Mouse (Mus musculus): ENCODE data around the gene 1700088E04Rik. TPM values are rescaled to one million over a fixed set of nuclear protein-coding genes. Genes with fewer than 3 reads are reported as not detected.

The 1700088E04Rik gene
- total RNA-seq, 1 experiment = 2.6 TPM

- TF ChIP-seq CHD2 (IDR thresholded peaks at IDR 0.05; ENCODE audit: low read depth, low read length) (no peak), ZNF384 (IDR thresholded peaks at IDR 0.05; ENCODE audit: low read depth, low read length) (no peak), HCFC1 (IDR thresholded peaks at IDR 0.05; ENCODE audit: borderline replicate concordance, insufficient read depth, low read length) (no peak), ZC3H11A (IDR thresholded peaks at IDR 0.05; ENCODE audit: borderline replicate concordance, low read depth, low read length) (no peak), MAFK (IDR thresholded peaks at IDR 0.05; ENCODE audit: insufficient read depth, low read depth, low read length) (no peak)
- Histone ChIP-seq H3K27ac (ENCODE audit: insufficient read depth, low read depth, low read length, poor library complexity, severe bottlenecking) (no peak overlapping the region), H3K9ac (ENCODE audit: insufficient read depth, low read depth, low read length, poor library complexity, severe bottlenecking) (no peak overlapping the region), H3K4me1 (ENCODE audit: control insufficient read depth in 2 of 2, insufficient read depth in 2 of 2, low read length in 2 of 2, poor library complexity in 1 of 2) (peaks cover 4 to 9% of the 10 kb centered on the region in 2 experiments; a peak in 2 of 4 replicates), H3K9me3 (ENCODE audit: control insufficient read depth, insufficient read depth, low read depth, low read length) (no peaks in the 10 kb centered on the region), H3K4me3 (ENCODE audit: insufficient read depth in 1 of 2, low read depth in 1 of 2, low read length in 2 of 2, poor library complexity in 1 of 2, severe bottlenecking in 1 of 2) (peak overlapping the region in 1 of 2 experiments; percentile 90; a peak in 2 of 4 replicates), H3K36me3 (ENCODE audit: control insufficient read depth, insufficient read depth, low read length, poor library complexity, severe bottlenecking) (no peaks in the 10 kb centered on the region; the same call in 1 of the 2 replicates)
- in situ Hi-C loops (cut with MboI; ENCODE audit: low sequenced_read_pairs in 2 of 2, unreplicated experiment in 2 of 2) = no loop called here
- DNase-seq (ENCODE audit: low read depth, low spot score) = no peak
These were observed 33.1 kb downstream of the 1700088E04Rik start for GRCm38 (mm10) chr15:79107966-79108365.

- no peak for TF ChIP-seq ZC3H11A (IDR thresholded peaks at IDR 0.05; ENCODE audit: borderline replicate concordance, low read depth, low read length)
- no peak for TF ChIP-seq ZNF384 (IDR thresholded peaks at IDR 0.05; ENCODE audit: low read depth, low read length)
- TF ChIP-seq CHD2 (IDR thresholded peaks at IDR 0.05; ENCODE audit: low read depth, low read length) = no peak
- TF ChIP-seq MAFK (IDR thresholded peaks at IDR 0.05; ENCODE audit: insufficient read depth, low read depth, low read length) = no peak
- TF ChIP-seq HCFC1 (IDR thresholded peaks at IDR 0.05; ENCODE audit: borderline replicate concordance, insufficient read depth, low read length) = no peak
These were observed 35.2 kb downstream of the 1700088E04Rik start for GRCm38 (mm10) chr15:79105804-79106203.

GRCm38 (mm10) chr15:79103264-79103663, 37.8 kb downstream of the 1700088E04Rik start:
- H3K9ac ChIP-seq (ENCODE audit: insufficient read depth, low read depth, low read length, poor library complexity, severe bottlenecking) = no peak overlapping the region
- no peak for DNase-seq (ENCODE audit: low read depth, low spot score)
- no peaks in the 10 kb centered on the region for H3K36me3 ChIP-seq (ENCODE audit: control insufficient read depth, insufficient read depth, low read length, poor library complexity, severe bottlenecking)
- H3K27ac ChIP-seq (ENCODE audit: insufficient read depth, low read depth, low read length, poor library complexity, severe bottlenecking) = no peak overlapping the region
- in situ Hi-C loops (cut with MboI; ENCODE audit: low sequenced_read_pairs in 2 of 2, unreplicated experiment in 2 of 2) = no loop called here
- no peak for TF ChIP-seq MAFK (IDR thresholded peaks at IDR 0.05; ENCODE audit: insufficient read depth, low read depth, low read length)
- TF ChIP-seq CHD2 (IDR thresholded peaks at IDR 0.05; ENCODE audit: low read depth, low read length) = no peak
- H3K4me1 ChIP-seq (ENCODE audit: control insufficient read depth in 2 of 2, insufficient read depth in 2 of 2, low read length in 2 of 2, poor library complexity in 1 of 2) = peaks cover 2 to 3% of the 10 kb centered on the region in 2 experiments; a peak in 2 of 4 replicates
- no peaks in the 10 kb centered on the region for H3K9me3 ChIP-seq (ENCODE audit: control insufficient read depth, insufficient read depth, low read depth, low read length)
- H3K4me3 ChIP-seq (ENCODE audit: insufficient read depth in 1 of 2, low read depth in 1 of 2, low read length in 2 of 2, poor library complexity in 1 of 2, severe bottlenecking in 1 of 2) = no peak overlapping the region

More at GRCm38 (mm10) chr15:79105804-79106203, 35.2 kb downstream of the 1700088E04Rik start:
- no peak overlapping the region for H3K4me3 ChIP-seq (ENCODE audit: insufficient read depth in 1 of 2, low read depth in 1 of 2, low read length in 2 of 2, poor library complexity in 1 of 2, severe bottlenecking in 1 of 2)
- no peaks in the 10 kb centered on the region for H3K9me3 ChIP-seq (ENCODE audit: control insufficient read depth, insufficient read depth, low read depth, low read length)
- in situ Hi-C loops (cut with MboI; ENCODE audit: low sequenced_read_pairs in 2 of 2, unreplicated experiment in 2 of 2) = no loop called here
- no peaks in the 10 kb centered on the region for H3K36me3 ChIP-seq (ENCODE audit: control insufficient read depth, insufficient read depth, low read length, poor library complexity, severe bottlenecking)
- no peak overlapping the region for H3K9ac ChIP-seq (ENCODE audit: insufficient read depth, low read depth, low read length, poor library complexity, severe bottlenecking)
- no peak for DNase-seq (ENCODE audit: low read depth, low spot score)
- H3K4me1 ChIP-seq (ENCODE audit: control insufficient read depth in 2 of 2, insufficient read depth in 2 of 2, low read length in 2 of 2, poor library complexity in 1 of 2) = peaks cover 4 to 6% of the 10 kb centered on the region in 2 experiments; a peak in 2 of 4 replicates
- no peak overlapping the region for H3K27ac ChIP-seq (ENCODE audit: insufficient read depth, low read depth, low read length, poor library complexity, severe bottlenecking)

- H3K4me1 ChIP-seq (ENCODE audit: control insufficient read depth in 2 of 2, insufficient read depth in 2 of 2, low read length in 2 of 2, poor library complexity in 1 of 2) = peaks cover 0 to 10% of the 10 kb centered on the region in 2 experiments; a peak in 2 of 4 replicates
- H3K4me3 ChIP-seq (ENCODE audit: insufficient read depth in 1 of 2, low read depth in 1 of 2, low read length in 2 of 2, poor library complexity in 1 of 2, severe bottlenecking in 1 of 2) = no peak overlapping the region
- no peaks in the 10 kb centered on the region for H3K9me3 ChIP-seq (ENCODE audit: control insufficient read depth, insufficient read depth, low read depth, low read length)
- H3K9ac ChIP-seq (ENCODE audit: insufficient read depth, low read depth, low read length, poor library complexity, severe bottlenecking) = no peak overlapping the region
- H3K27ac ChIP-seq (ENCODE audit: insufficient read depth, low read depth, low read length, poor library complexity, severe bottlenecking) = no peak overlapping the region
- in situ Hi-C loops (cut with MboI; ENCODE audit: low sequenced_read_pairs in 2 of 2, unreplicated experiment in 2 of 2) = no loop called here
- TF ChIP-seq ZC3H11A (IDR thresholded peaks at IDR 0.05; ENCODE audit: borderline replicate concordance, low read depth, low read length) (no peak), HCFC1 (IDR thresholded peaks at IDR 0.05; ENCODE audit: borderline replicate concordance, insufficient read depth, low read length) (no peak), MAFK (IDR thresholded peaks at IDR 0.05; ENCODE audit: insufficient read depth, low read depth, low read length) (no peak), ZNF384 (IDR thresholded peaks at IDR 0.05; ENCODE audit: low read depth, low read length) (no peak), CHD2 (IDR thresholded peaks at IDR 0.05; ENCODE audit: low read depth, low read length) (no peak)
- no peak for DNase-seq (ENCODE audit: low read depth, low spot score)
- H3K36me3 ChIP-seq (ENCODE audit: control insufficient read depth, insufficient read depth, low read length, poor library complexity, severe bottlenecking) = no peaks in the 10 kb centered on the region
These were observed 39.5 kb downstream of the 1700088E04Rik start for GRCm38 (mm10) chr15:79101531-79101930.

- no peaks in the 10 kb centered on the region for H3K9me3 ChIP-seq (ENCODE audit: control insufficient read depth, insufficient read depth, low read depth, low read length)
- H3K4me1 ChIP-seq (ENCODE audit: control insufficient read depth in 2 of 2, insufficient read depth in 2 of 2, low read length in 2 of 2, poor library complexity in 1 of 2) = peaks cover 0 to 10% of the 10 kb centered on the region in 2 experiments; a peak in 2 of 4 replicates
- no peak for DNase-seq (ENCODE audit: low read depth, low spot score)
- peaks cover 10% of the 10 kb centered on the region for H3K36me3 ChIP-seq (ENCODE audit: control insufficient read depth, insufficient read depth, low read length, poor library complexity, severe bottlenecking)
- TF ChIP-seq CHD2 (IDR thresholded peaks at IDR 0.05; ENCODE audit: low read depth, low read length) (no peak), HCFC1 (IDR thresholded peaks at IDR 0.05; ENCODE audit: borderline replicate concordance, insufficient read depth, low read length) (no peak), ZC3H11A (IDR thresholded peaks at IDR 0.05; ENCODE audit: borderline replicate concordance, low read depth, low read length) (no peak), ZNF384 (IDR thresholded peaks at IDR 0.05; ENCODE audit: low read depth, low read length) (no peak), MAFK (IDR thresholded peaks at IDR 0.05; ENCODE audit: insufficient read depth, low read depth, low read length) (no peak)
- in situ Hi-C loops (cut with MboI; ENCODE audit: low sequenced_read_pairs in 2 of 2, unreplicated experiment in 2 of 2) = no loop called here
- no peak overlapping the region for H3K27ac ChIP-seq (ENCODE audit: insufficient read depth, low read depth, low read length, poor library complexity, severe bottlenecking)
- H3K4me3 ChIP-seq (ENCODE audit: insufficient read depth in 1 of 2, low read depth in 1 of 2, low read length in 2 of 2, poor library complexity in 1 of 2, severe bottlenecking in 1 of 2) = no peak overlapping the region
- H3K9ac ChIP-seq (ENCODE audit: insufficient read depth, low read depth, low read length, poor library complexity, severe bottlenecking) = no peak overlapping the region
These were observed 40.7 kb downstream of the 1700088E04Rik start for GRCm38 (mm10) chr15:79100391-79100790.

Measured in ES-E14 (cell line).